Mouse (Mus musculus) right cerebral cortex, postnatal 4 days (tissue): Measurements from ENCODE around the gene Hipk2.

ENCODE experiments used
- DNase-seq: peaks from one replicate; pipeline ENCODE4 v3.0.0-alpha.2; 2022

Gene Hipk2

GRCm38 (mm10) chr6:38865805-38866204 lies 10.2 kb downstream of the Hipk2 start:
- DNase-seq, result no peak

GRCm38 (mm10) chr6:38863595-38863994 lies 12.4 kb downstream of the Hipk2 start:
- DNase-seq, result no peak

- DNase-seq, result no peak
Observed at GRCm38 (mm10) chr6:38860301-38860700, 15.7 kb downstream of the Hipk2 start.

GRCm38 (mm10) chr6:38859819-38860218 lies 16.1 kb downstream of the Hipk2 start:
- no peak for DNase-seq

GRCm38 (mm10) chr6:38853561-38853992 lies 22.4 kb downstream of the Hipk2 start:
- DNase-seq, result no peak

- no peak for DNase-seq
Observed at GRCm38 (mm10) chr6:38851740-38852139, 24.2 kb downstream of the Hipk2 start.

GRCm38 (mm10) chr6:38850715-38851259 lies 25.2 kb downstream of the Hipk2 start:
- no peak for DNase-seq

- no peak for DNase-seq
Observed at GRCm38 (mm10) chr6:38847958-38848910, 27.7 kb downstream of the Hipk2 start.

- no peak for DNase-seq
Observed at GRCm38 (mm10) chr6:38847447-38847846, 28.5 kb downstream of the Hipk2 start.

GRCm38 (mm10) chr6:38846330-38847195 lies 29.4 kb downstream of the Hipk2 start:
- DNase-seq, result no peak

GRCm38 (mm10) chr6:38845876-38846275 lies 30.1 kb downstream of the Hipk2 start:
- no peak for DNase-seq

GRCm38 (mm10) chr6:38845117-38845516 lies 30.8 kb downstream of the Hipk2 start:
- no peak for DNase-seq

- DNase-seq, result no peak
Observed at GRCm38 (mm10) chr6:38841551-38841950, 34.4 kb downstream of the Hipk2 start.

GRCm38 (mm10) chr6:38840780-38841179 lies 35.2 kb downstream of the Hipk2 start:
- no peak for DNase-seq

GRCm38 (mm10) chr6:38840380-38840779 lies 35.6 kb downstream of the Hipk2 start:
- DNase-seq, result no peak

GRCm38 (mm10) chr6:38839891-38840290 lies 36.1 kb downstream of the Hipk2 start:
- no peak for DNase-seq

- DNase-seq, result no peak
Observed at GRCm38 (mm10) chr6:38838061-38838460, 37.9 kb downstream of the Hipk2 start.

GRCm38 (mm10) chr6:38835217-38835616 lies 40.7 kb downstream of the Hipk2 start:
- no peak for DNase-seq

GRCm38 (mm10) chr6:38834727-38835126 lies 41.2 kb downstream of the Hipk2 start:
- no peak for DNase-seq

- DNase-seq, result no peak
Observed at GRCm38 (mm10) chr6:38833721-38834120, 42.2 kb downstream of the Hipk2 start.

- no peak for DNase-seq
Observed at GRCm38 (mm10) chr6:38829452-38829851, 46.5 kb downstream of the Hipk2 start.

- no peak for DNase-seq
Observed at GRCm38 (mm10) chr6:38828211-38828610, 47.8 kb downstream of the Hipk2 start.

GRCm38 (mm10) chr6:38827435-38827834 lies 48.5 kb downstream of the Hipk2 start:
- no peak for DNase-seq
